Mouse (Mus musculus): ENCODE data around the gene Lta.

The Lta gene

DNA sequence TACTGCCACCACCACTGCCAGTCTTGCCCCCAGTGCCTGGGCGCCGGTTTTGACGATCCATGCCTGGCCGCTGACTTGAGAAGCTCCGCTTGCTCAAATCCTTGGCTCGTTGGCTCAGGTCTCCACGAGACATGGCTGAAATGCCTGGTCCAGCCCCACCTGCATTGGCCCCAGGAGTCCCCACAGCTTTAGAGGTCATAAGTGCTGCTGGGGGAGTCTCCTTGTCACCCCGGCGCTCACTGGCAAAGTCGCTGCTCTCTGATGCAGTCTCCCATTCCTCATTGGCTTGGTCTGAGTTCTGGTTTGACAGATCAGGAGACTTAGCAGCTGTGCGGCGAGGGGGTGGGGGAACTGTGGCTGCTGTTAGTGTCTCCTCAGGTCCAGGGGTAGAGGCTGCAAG, 49.7 kb downstream of the Lta start:
- no peak for DNase-seq

DNA sequence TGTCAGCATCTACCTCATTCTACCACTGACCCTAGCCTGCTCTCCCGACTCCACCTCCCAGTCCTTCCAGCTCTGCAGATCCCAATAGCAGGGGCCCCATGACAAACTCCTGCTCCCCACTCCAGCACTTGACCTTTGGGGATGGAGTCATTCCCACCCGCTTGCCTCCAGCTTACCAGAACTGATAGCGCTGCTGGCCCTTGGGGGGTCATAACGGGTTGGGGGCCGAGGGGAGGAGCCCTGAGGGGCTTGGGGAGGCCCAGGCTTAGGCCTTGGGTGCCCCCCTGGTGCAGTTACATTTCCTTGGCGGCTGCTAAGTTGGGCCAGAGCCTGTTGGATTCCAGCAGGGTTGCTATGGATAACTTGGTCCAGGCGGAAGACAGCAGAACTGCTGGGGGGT, 50.5 kb downstream of the Lta start:
- DNase-seq: no peak

GRCm38 (mm10) chr17:35153931-35154330, 51.2 kb downstream of the Lta start:
- DNase-seq: no peak

Measured in right cerebral cortex, postnatal 14 days (tissue).